Mouse (Mus musculus): ENCODE results near the gene Mthfr.
"Not testable (repeated sequence)": the region's sequence is repeated elsewhere in the genome, so short reads cannot be mapped to it uniquely, and the experiment has no call there.

Mthfr gene

GRCm38 (mm10) chr4:148040029-148040830 is 1.4 kb downstream of the Mthfr start:
- no peak for DNase-seq (ENCODE audit: low spot score)

DNA sequence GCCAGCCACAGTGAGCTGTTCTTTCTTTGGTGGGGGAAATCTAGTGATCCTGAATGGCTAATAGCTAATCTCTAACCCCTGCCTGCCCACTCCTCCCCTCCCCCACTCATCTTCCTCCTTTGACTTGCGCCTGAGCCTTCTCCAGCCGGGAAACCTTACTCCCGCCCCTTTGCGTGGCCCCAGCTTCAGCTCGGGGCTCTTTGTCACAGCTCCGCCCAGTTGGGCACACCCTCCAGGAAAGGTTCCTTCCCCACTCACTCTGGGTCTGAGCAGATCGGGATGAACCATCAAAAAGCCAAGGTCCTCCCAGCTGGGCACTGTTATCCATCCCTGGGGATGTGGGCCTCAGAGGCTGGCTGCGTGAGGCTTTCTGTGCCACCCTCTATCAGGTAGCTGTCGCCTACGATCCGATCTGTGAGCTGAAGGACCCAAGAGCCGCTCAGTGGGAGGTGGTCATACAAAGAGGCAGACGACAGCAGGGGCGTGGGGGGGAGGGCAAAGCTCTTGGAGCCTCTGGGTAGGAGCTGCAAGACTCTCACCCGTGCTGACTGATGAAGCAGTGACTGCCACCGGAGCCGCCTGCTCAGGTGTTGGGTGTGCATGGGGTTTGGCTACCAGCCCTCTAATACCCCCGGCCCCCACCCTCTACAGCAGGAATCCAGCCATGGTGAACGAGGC is 2.2 kb downstream of the Mthfr start:
- peak; percentile 55 for DNase-seq (ENCODE audit: low spot score)

DNA sequence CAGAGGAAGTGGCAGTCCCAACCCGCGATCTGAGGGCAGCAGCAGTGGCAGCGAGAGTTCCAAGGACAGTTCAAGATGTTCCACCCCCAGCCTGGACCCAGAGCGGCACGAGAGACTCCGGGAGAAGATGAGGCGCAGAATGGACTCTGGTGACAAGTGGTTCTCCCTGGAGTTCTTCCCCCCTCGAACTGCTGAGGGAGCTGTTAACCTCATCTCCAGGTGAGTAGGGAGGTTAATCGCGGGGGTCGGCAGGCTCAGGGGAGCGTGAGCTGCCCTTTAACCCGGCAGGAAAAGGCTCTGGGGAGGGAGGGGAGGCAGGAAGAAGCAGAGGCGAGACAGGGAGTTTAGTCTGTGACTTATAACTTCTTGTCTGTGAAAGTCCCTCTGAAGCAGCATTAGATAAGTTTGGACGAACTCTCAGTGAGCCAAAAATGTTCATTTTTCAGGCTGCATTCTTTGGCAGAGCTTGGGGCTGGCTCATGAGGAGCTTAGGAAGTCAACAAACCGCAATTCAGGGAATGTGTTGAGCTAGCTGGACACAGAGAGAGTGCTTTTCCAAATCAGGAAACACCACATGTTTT is 2.8 kb downstream of the Mthfr start:
- DNase-seq (ENCODE audit: low spot score), result no peak

- DNase-seq (ENCODE audit: low spot score), result not testable (repeated sequence)
Observed at GRCm38 (mm10) chr4:148043327-148043726, 4.5 kb downstream of the Mthfr start.

DNA sequence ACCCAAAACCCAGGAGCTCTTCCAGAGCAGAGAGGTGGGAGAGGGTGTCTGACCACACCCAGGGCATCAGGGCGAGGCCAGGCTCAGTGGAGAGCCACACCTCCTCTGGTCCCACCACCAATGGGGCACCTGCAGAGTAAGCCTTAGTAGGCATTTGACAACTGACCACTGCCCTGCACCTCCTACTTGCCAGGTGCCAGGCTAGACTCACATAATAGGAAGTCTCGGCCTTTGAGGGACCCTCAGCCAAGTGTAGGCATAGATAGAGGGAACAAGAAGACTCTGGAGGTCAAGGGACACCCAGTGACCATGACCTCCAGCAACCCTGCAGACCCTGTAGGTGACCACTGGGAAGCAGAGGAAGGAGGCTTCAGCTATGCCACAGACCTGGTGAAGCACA is 5.2 kb downstream of the Mthfr start:
- no peak for DNase-seq (ENCODE audit: low spot score)

GRCm38 (mm10) chr4:148046450-148047031 is 7.7 kb downstream of the Mthfr start:
- DNase-seq (ENCODE audit: low spot score), result no peak

DNA sequence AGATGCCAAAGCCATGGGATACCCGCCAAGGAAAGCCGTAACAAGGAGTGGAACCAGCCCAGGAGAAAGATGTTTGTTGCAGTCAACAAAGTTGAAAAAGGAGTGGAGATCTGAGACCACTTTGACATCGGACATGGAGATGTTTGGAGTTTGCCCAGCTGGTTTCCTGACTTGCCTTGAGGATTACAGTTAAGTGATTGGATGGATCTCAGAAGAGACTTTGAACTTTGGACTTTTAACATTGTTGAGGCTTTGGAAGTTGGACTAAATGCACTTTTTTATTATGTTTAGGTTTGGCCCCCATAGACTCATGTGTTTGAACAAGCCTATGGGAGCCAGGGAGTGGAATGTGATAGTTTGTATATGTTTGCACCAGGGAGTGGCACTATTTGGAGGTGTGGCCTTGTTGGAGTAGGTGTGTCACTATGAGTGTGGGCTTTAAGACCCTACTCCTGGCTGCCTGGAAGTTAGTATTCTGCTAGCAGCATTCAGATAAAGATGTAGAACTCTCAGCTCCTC is 11.6 kb downstream of the Mthfr start:
- DNase-seq (ENCODE audit: low spot score), result not testable (repeated sequence)

DNA sequence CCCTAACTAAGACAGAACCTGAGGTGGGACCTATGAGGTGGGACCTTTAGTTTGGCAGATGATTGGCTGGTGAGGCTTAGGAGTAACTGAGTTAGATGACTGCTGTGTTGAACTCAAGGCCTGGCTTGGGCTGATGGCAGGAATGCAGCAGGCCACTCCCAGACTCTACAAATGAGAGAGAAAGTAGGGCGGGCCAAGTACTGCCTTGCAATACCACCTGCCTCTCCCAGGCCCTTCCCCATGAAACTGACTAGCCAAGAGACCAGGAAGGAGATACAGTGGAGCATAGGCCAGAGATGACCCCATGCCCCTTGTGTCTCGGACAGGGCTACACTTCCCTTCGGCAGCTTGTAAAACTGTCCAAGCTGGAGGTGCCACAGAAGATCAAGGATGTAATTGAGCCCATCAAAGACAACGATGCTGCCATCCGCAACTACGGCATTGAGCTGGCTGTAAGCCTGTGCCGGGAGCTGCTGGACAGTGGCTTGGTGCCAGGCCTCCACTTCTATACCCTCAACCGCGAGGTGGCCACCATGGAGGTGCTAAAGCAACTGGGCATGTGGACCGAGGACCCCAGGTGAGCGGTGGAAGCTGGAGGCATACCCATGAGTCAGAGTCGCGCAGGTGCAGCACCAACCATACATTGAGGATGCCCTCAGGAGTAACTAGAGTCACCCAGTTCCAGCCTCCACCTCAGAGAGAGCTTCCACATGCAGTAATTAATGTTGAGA is 12.3 kb downstream of the Mthfr start:
- no peak for DNase-seq (ENCODE audit: low spot score)

GRCm38 (mm10) chr4:148051886-148052285 is 13.0 kb downstream of the Mthfr start:
- no peak for DNase-seq (ENCODE audit: low spot score)

- no peak for DNase-seq (ENCODE audit: low spot score)
Observed at GRCm38 (mm10) chr4:148052976-148053375, 14.1 kb downstream of the Mthfr start.

DNA sequence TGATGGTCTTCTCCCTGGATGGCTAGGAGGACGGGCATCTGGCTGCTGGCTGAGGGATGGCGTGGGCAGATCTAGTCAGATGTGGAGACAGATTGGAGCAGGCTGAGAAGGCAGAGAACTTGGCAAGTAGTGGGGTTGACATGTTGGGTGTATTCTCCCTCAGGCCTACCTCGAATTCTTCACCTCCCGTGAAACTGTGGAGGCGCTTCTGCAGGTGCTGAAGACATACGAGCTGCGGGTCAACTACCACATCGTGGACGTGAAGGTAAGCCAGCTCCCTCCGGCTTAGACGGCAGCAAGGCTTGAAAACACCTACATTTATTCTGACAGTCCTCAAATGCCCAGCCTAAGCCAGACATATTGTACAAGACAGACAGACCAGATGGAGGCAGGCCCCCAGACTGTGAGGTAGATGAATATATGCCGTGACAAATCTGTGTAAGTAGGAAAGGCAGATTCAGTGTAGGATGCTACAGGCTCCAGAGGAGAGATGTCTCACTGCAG is 14.6 kb downstream of the Mthfr start:
- DNase-seq (ENCODE audit: low spot score), result peak; percentile 79

- no peak for DNase-seq (ENCODE audit: low spot score)
Observed at GRCm38 (mm10) chr4:148054961-148055695, 16.3 kb downstream of the Mthfr start.

- no peak for DNase-seq (ENCODE audit: low spot score)
Observed at GRCm38 (mm10) chr4:148056246-148056645, 17.4 kb downstream of the Mthfr start.

- DNase-seq (ENCODE audit: low spot score), result no peak
Observed at GRCm38 (mm10) chr4:148056801-148057200, 17.9 kb downstream of the Mthfr start.

- DNase-seq (ENCODE audit: low spot score), result no peak
Observed at GRCm38 (mm10) chr4:148057661-148058209, 18.9 kb downstream of the Mthfr start.

DNA sequence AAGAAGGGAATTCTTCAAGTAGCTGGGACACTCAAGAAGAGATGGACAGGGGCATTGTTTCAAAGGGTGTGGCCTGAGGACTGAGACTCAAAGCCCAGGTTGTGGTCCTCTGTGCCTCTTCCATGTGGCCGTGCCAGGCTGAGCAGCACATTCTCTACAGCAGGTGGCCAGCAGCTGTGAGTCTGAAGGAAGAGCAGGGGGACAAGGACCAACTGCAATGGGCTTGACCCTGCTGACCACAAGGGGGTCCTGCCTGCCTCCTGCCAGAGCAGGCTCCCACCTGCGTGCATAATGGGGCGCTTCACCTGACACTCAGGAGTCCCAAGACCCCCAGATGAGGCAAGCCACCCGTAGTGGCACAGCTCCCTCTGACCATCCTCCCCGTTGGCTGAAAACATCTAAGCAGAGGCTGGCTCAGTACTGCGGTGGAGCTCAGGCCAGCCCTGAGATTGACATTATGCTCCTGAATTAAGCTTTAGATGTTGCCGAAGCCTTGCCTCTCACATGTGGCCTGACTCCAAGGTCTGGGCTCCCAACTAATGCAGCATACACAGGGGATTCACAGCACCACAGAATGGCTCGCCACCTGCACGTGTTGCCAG is 19.4 kb downstream of the Mthfr start:
- no peak for DNase-seq (ENCODE audit: low spot score)

GRCm38 (mm10) chr4:148058993-148059392 is 20.1 kb downstream of the Mthfr start:
- DNase-seq (ENCODE audit: low spot score), result peak; percentile 64

GRCm38 (mm10) chr4:148060120-148061085 is 21.5 kb downstream of the Mthfr start:
- DNase-seq (ENCODE audit: low spot score), result no peak

GRCm38 (mm10) chr4:148061086-148061480 is 22.2 kb downstream of the Mthfr start:
- no peak for DNase-seq (ENCODE audit: low spot score)

Measured in layer of hippocampus, adult 11-12 months (tissue).